Mouse (Mus musculus) adrenal gland, postnatal 14 days (tissue): ENCODE data around the gene Lamb3. TPM values are rescaled to one million over a fixed set of nuclear protein-coding genes. Genes with fewer than 3 reads are reported as not detected.

Experiments
- DNase-seq: peaks from one replicate; pipeline ENCODE4 v3.0.0; 2021; ENCODE audit warnings: mixed read lengths
- total RNA-seq: library from RNA; stranded (reverse); gene quantifications from 2 replicates; pipeline ENCODE4 v1.2.3, GENCODE M21; 2021

Lamb3 gene
- total RNA-seq, 1 experiment from 2014 or later = 1.0 TPM

GRCm38 (mm10) chr1:193389505-193389904 lies 182.0 kb downstream of the Lamb3 start:
- DNase-seq = no peak

- DNase-seq = no peak
Observed at GRCm38 (mm10) chr1:193390004-193390403, 182.5 kb downstream of the Lamb3 start.

- no peak for DNase-seq
Observed at GRCm38 (mm10) chr1:193392266-193392665, 184.8 kb downstream of the Lamb3 start.

Other genes starting within 250 kb of the Lamb3 start
- gene Syt14, start 171.9 kb upstream of the Lamb3 start, total RNA-seq = 6.6 and 6.8 TPM in 2 replicates
- gene Diexf, start 77.4 kb upstream of the Lamb3 start, total RNA-seq = 18.9 and 19.5 TPM in 2 replicates
- 1.1 and 2.9 TPM in 2 replicates for gene Irf6, start 54.6 kb upstream of the Lamb3 start, total RNA-seq
- gene A130010J15Rik, start 39.7 kb upstream of the Lamb3 start, total RNA-seq = 2.8 and 5.4 TPM in 2 replicates
- gene Traf3ip3, start 6.0 kb upstream of the Lamb3 start, total RNA-seq = 5.0 and 22.9 TPM in 2 replicates
- 26.4 and 82.7 TPM in 2 replicates for gene Hsd11b1, start 56.4 kb downstream of the Lamb3 start, total RNA-seq
- 163 and 182 TPM in 2 replicates for gene G0s2, start 65.5 kb downstream of the Lamb3 start, total RNA-seq
- 0.56 and 0.60 TPM in 2 replicates for gene Camk1g, start 162.6 kb downstream of the Lamb3 start, total RNA-seq